Mouse (Mus musculus): ENCODE results near the gene Fbxl21. TPM values are rescaled to one million over a fixed set of nuclear protein-coding genes. Genes with fewer than 3 reads are reported as not detected.
A peak's percentile ranks its signal among the peaks of the same experiment; 100 is the strongest.

Fbxl21 gene
- 1.6 and 1.9 TPM in 2 replicates for polyA plus RNA-seq (2015; fragmentation: Nextera tagmentation; extraction: Ambion mirVana)

- Histone ChIP-seq H3K27me3 (ENCODE audit: control insufficient read depth, insufficient read depth, low read length) (no peaks in the 10 kb centered on the region), H3K4me2 (ENCODE audit: low read depth, low read length) (peak within 1 kb of the TSS; percentile 97), H3K36me3 (ENCODE audit: control insufficient read depth, insufficient read depth, low read length) (no peaks in the 10 kb centered on the region), H3K27ac (ENCODE audit: low read length) (no peak within 1 kb of the TSS; the same call in 1 of the 2 replicates), H3K4me1 (ENCODE audit: control insufficient read depth, insufficient read depth, low read length) (peaks cover 5% of the 10 kb centered on the region; the same call in 1 of the 2 replicates), H3K9ac (ENCODE audit: low read length) (peak within 1 kb of the TSS; percentile 78), H3K9me3 (replicated peaks; ENCODE audit: control insufficient read depth, low read length) (no peaks in the 10 kb centered on the region), H3K4me3 (replicated peaks; ENCODE audit: low read length) (peak within 1 kb of the TSS; percentile 73)
- peak; percentile 99 for ATAC-seq (ENCODE audit: insufficient read depth, low FRiP score)
- WGBS = under 1% methylated on average over 56 of the region's 56 CpGs
Measured at GRCm38 (mm10) chr13:56522081-56522820, at the start of gene Fbxl21. Gene Fbxl21 (plus strand): TSS chr13:56522472.

- no peak for ATAC-seq (ENCODE audit: insufficient read depth, low FRiP score)
- H3K4me1 ChIP-seq (ENCODE audit: control insufficient read depth, insufficient read depth, low read length) = no peaks in the 10 kb centered on the region
- no peak overlapping the region for H3K4me2 ChIP-seq (ENCODE audit: low read depth, low read length)
- no peak overlapping the region for H3K27ac ChIP-seq (ENCODE audit: low read length)
- no peak overlapping the region for H3K4me3 ChIP-seq (replicated peaks; ENCODE audit: low read length)
- WGBS = 90% methylated on average over 9 of the region's 9 CpGs
- H3K36me3 ChIP-seq (ENCODE audit: control insufficient read depth, insufficient read depth, low read length) = no peaks in the 10 kb centered on the region
- no peaks in the 10 kb centered on the region for H3K9me3 ChIP-seq (replicated peaks; ENCODE audit: control insufficient read depth, low read length)
- H3K27me3 ChIP-seq (ENCODE audit: control insufficient read depth, insufficient read depth, low read length) = no peaks in the 10 kb centered on the region
- no peak overlapping the region for H3K9ac ChIP-seq (ENCODE audit: low read length)
Measured at GRCm38 (mm10) chr13:56472661-56473060, 49.6 kb upstream of the Fbxl21 start.

- Histone ChIP-seq H3K4me2 (ENCODE audit: low read depth, low read length) (no peak overlapping the region), H3K27ac (ENCODE audit: low read length) (no peak overlapping the region), H3K4me3 (replicated peaks; ENCODE audit: low read length) (no peak overlapping the region), H3K36me3 (ENCODE audit: control insufficient read depth, insufficient read depth, low read length) (no peaks in the 10 kb centered on the region), H3K27me3 (ENCODE audit: control insufficient read depth, insufficient read depth, low read length) (no peaks in the 10 kb centered on the region), H3K9me3 (replicated peaks; ENCODE audit: control insufficient read depth, low read length) (no peaks in the 10 kb centered on the region), H3K9ac (ENCODE audit: low read length) (no peak overlapping the region), H3K4me1 (ENCODE audit: control insufficient read depth, insufficient read depth, low read length) (no peaks in the 10 kb centered on the region)
- ATAC-seq (ENCODE audit: insufficient read depth, low FRiP score) = no peak
- WGBS = 26% methylated on average over 4 of the region's 4 CpGs
Measured at GRCm38 (mm10) chr13:56475363-56475762, 46.9 kb upstream of the Fbxl21 start.

GRCm38 (mm10) chr13:56476790-56477189, 45.5 kb upstream of the Fbxl21 start:
- H3K36me3 ChIP-seq (ENCODE audit: control insufficient read depth, insufficient read depth, low read length) = no peaks in the 10 kb centered on the region
- H3K27me3 ChIP-seq (ENCODE audit: control insufficient read depth, insufficient read depth, low read length) = no peaks in the 10 kb centered on the region
- H3K4me3 ChIP-seq (replicated peaks; ENCODE audit: low read length) = no peak overlapping the region
- H3K9me3 ChIP-seq (replicated peaks; ENCODE audit: control insufficient read depth, low read length) = no peaks in the 10 kb centered on the region
- no peak for ATAC-seq (ENCODE audit: insufficient read depth, low FRiP score)
- no peak overlapping the region for H3K9ac ChIP-seq (ENCODE audit: low read length)
- H3K27ac ChIP-seq (ENCODE audit: low read length) = no peak overlapping the region
- 62% methylated on average over 5 of the region's 5 CpGs for WGBS
- no peaks in the 10 kb centered on the region for H3K4me1 ChIP-seq (ENCODE audit: control insufficient read depth, insufficient read depth, low read length)
- no peak overlapping the region for H3K4me2 ChIP-seq (ENCODE audit: low read depth, low read length)

- no peak overlapping the region for H3K27ac ChIP-seq (ENCODE audit: low read length)
- ATAC-seq (ENCODE audit: insufficient read depth, low FRiP score) = no peak
- H3K4me2 ChIP-seq (ENCODE audit: low read depth, low read length) = no peak overlapping the region
- H3K9ac ChIP-seq (ENCODE audit: low read length) = no peak overlapping the region
- H3K27me3 ChIP-seq (ENCODE audit: control insufficient read depth, insufficient read depth, low read length) = no peaks in the 10 kb centered on the region
- H3K9me3 ChIP-seq (replicated peaks; ENCODE audit: control insufficient read depth, low read length) = no peaks in the 10 kb centered on the region
- H3K4me1 ChIP-seq (ENCODE audit: control insufficient read depth, insufficient read depth, low read length) = no peaks in the 10 kb centered on the region
- H3K36me3 ChIP-seq (ENCODE audit: control insufficient read depth, insufficient read depth, low read length) = no peaks in the 10 kb centered on the region
- WGBS = 25% methylated on average over 6 of the region's 6 CpGs
- H3K4me3 ChIP-seq (replicated peaks; ENCODE audit: low read length) = no peak overlapping the region
Measured at GRCm38 (mm10) chr13:56477271-56477670, 45.0 kb upstream of the Fbxl21 start.

GRCm38 (mm10) chr13:56478027-56478426, 44.2 kb upstream of the Fbxl21 start:
- Histone ChIP-seq H3K9me3 (replicated peaks; ENCODE audit: control insufficient read depth, low read length) (no peaks in the 10 kb centered on the region), H3K9ac (ENCODE audit: low read length) (no peak overlapping the region), H3K4me1 (ENCODE audit: control insufficient read depth, insufficient read depth, low read length) (no peaks in the 10 kb centered on the region), H3K4me2 (ENCODE audit: low read depth, low read length) (no peak overlapping the region), H3K4me3 (replicated peaks; ENCODE audit: low read length) (no peak overlapping the region), H3K36me3 (ENCODE audit: control insufficient read depth, insufficient read depth, low read length) (no peaks in the 10 kb centered on the region), H3K27ac (ENCODE audit: low read length) (no peak overlapping the region), H3K27me3 (ENCODE audit: control insufficient read depth, insufficient read depth, low read length) (no peaks in the 10 kb centered on the region)
- 82% methylated on average over 6 of the region's 6 CpGs for WGBS
- ATAC-seq (ENCODE audit: insufficient read depth, low FRiP score) = no peak

GRCm38 (mm10) chr13:56482146-56482545, 40.1 kb upstream of the Fbxl21 start, which contains the start of gene Il9:
Gene Il9 (minus strand): TSS chr13:56482246.
- no peak for ATAC-seq (ENCODE audit: insufficient read depth, low FRiP score)
- Histone ChIP-seq H3K4me2 (ENCODE audit: low read depth, low read length) (no peak within 1 kb of the TSS), H3K9me3 (replicated peaks; ENCODE audit: control insufficient read depth, low read length) (no peaks in the 10 kb centered on the region), H3K27me3 (ENCODE audit: control insufficient read depth, insufficient read depth, low read length) (no peaks in the 10 kb centered on the region), H3K4me1 (ENCODE audit: control insufficient read depth, insufficient read depth, low read length) (no peaks in the 10 kb centered on the region), H3K36me3 (ENCODE audit: control insufficient read depth, insufficient read depth, low read length) (no peaks in the 10 kb centered on the region), H3K9ac (ENCODE audit: low read length) (no peak within 1 kb of the TSS), H3K4me3 (replicated peaks; ENCODE audit: low read length) (no peak within 1 kb of the TSS), H3K27ac (ENCODE audit: low read length) (no peak within 1 kb of the TSS)
- WGBS = 74% methylated on average over 3 of the region's 3 CpGs

- Histone ChIP-seq H3K4me2 (ENCODE audit: low read depth, low read length) (no peak overlapping the region), H3K4me3 (replicated peaks; ENCODE audit: low read length) (no peak overlapping the region), H3K36me3 (ENCODE audit: control insufficient read depth, insufficient read depth, low read length) (no peaks in the 10 kb centered on the region), H3K27me3 (ENCODE audit: control insufficient read depth, insufficient read depth, low read length) (no peaks in the 10 kb centered on the region), H3K4me1 (ENCODE audit: control insufficient read depth, insufficient read depth, low read length) (no peaks in the 10 kb centered on the region), H3K9me3 (replicated peaks; ENCODE audit: control insufficient read depth, low read length) (no peaks in the 10 kb centered on the region), H3K9ac (ENCODE audit: low read length) (no peak overlapping the region), H3K27ac (ENCODE audit: low read length) (no peak overlapping the region)
- WGBS = 55% methylated on average over 5 of the region's 5 CpGs
- no peak for ATAC-seq (ENCODE audit: insufficient read depth, low FRiP score)
Measured at GRCm38 (mm10) chr13:56488012-56488411, 34.3 kb upstream of the Fbxl21 start.

- WGBS = 63% methylated on average over 3 of the region's 3 CpGs
- no peaks in the 10 kb centered on the region for H3K27me3 ChIP-seq (ENCODE audit: control insufficient read depth, insufficient read depth, low read length)
- no peak for ATAC-seq (ENCODE audit: insufficient read depth, low FRiP score)
Measured at GRCm38 (mm10) chr13:56494440-56494839, 27.8 kb upstream of the Fbxl21 start.

More at GRCm38 (mm10) chr13:56494440-56494839, 27.8 kb upstream of the Fbxl21 start:
- H3K4me2 ChIP-seq (ENCODE audit: low read depth, low read length) = no peak overlapping the region
- no peak overlapping the region for H3K4me3 ChIP-seq (replicated peaks; ENCODE audit: low read length)
- H3K27ac ChIP-seq (ENCODE audit: low read length) = no peak overlapping the region
- H3K9ac ChIP-seq (ENCODE audit: low read length) = no peak overlapping the region
- no peaks in the 10 kb centered on the region for H3K9me3 ChIP-seq (replicated peaks; ENCODE audit: control insufficient read depth, low read length)
- H3K4me1 ChIP-seq (ENCODE audit: control insufficient read depth, insufficient read depth, low read length) = no peaks in the 10 kb centered on the region
- no peaks in the 10 kb centered on the region for H3K36me3 ChIP-seq (ENCODE audit: control insufficient read depth, insufficient read depth, low read length)
